Comparison of ENCODE assay signal across 8 mouse cellular contexts in genomic region chr8:110648577-110648976, GRCm38 (mm10).
"Had no signal": no experiment of that assay in that cellular context is flagged by ENCODE, and none has a peak within 500 bp of the region (broad histone marks: within the 10 kb centered on the region; RNA-seq: fewer than 3 reads in every experiment).

No protein-coding gene starts in this region.

- DNase-seq: lung, adult 2 months; lung, postnatal 14 days; lung, postnatal 36 days; midbrain, embryonic 14.5 days; right cerebral cortex, postnatal 14 days; thymus, adult 2 months; thymus, postnatal 25 days; thymus, postnatal 4 days had no signal
